Mouse (Mus musculus): ENCODE results near the gene Slc13a3. TPM values are rescaled to one million over a fixed set of nuclear protein-coding genes. Genes with fewer than 3 reads are reported as not detected.

Slc13a3 gene
- total RNA-seq, 2 experiments from 2014 or later, result 0.25 to 0.31 TPM

DNA sequence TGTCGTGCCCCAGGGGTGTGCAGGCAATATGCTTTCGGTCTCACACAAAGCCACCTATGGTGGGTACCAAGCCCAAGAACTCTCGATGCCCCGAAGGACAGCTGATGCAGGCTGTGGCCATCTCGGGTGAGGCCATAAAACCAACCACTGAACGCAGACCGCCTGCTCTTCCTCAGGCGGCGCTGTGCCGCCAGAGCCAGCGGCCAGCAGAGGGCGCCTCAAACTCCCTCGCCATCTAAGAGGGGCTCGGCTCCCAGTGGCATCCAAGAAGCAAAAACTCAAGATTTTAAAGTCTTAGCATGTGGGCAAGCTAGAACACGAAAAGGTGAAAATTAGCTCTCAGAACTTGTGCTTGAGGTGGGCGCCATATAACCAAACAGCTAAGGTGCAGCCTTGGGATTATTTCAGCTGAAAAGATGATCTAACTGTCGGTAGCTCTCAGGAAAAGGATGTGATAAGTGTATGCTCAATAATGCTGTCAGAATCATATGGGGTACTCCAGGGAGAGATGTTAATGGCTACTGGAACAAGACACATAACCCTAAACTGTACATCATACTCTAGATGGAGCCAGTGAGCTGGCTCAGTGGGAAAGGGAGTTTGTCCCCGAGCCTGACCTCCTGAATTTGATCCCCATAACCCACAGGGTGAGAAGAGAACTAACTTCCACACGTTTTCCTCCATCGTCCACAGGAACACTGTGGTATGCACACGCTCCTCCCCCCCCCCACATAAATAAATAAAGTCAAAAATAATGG is 108.5 kb downstream of the Slc13a3 start:
- DNase-seq, result peak; percentile 28 to 51

- DNase-seq, result no peak
Observed at GRCm38 (mm10) chr2:165363282-165363681, 109.7 kb downstream of the Slc13a3 start.

- DNase-seq, result peak; percentile 66 to 68
Observed at GRCm38 (mm10) chr2:165360861-165361260, 112.2 kb downstream of the Slc13a3 start.

Other genes starting within 250 kb of the Slc13a3 start
- gene Cdh22, start 238.4 kb downstream of the Slc13a3 start, total RNA-seq (2021), result 1 to 10 TPM in 1 of 2 experiments, under 1 TPM in 1; 0.52 to 1.0 TPM
- gene Slc35c2, start 185.4 kb downstream of the Slc13a3 start, total RNA-seq (2021), result 10 to 100 TPM; 16.3 to 18.0 TPM
- 10 to 100 TPM; 14.8 to 21.1 TPM for gene Elmo2, start 146.8 kb downstream of the Slc13a3 start, total RNA-seq (2021)
- gene Zfp663, start 104.5 kb downstream of the Slc13a3 start, total RNA-seq (2021), result not detected
- 1 to 10 TPM; 2.3 to 2.5 TPM for gene Zfp334, start 85.0 kb downstream of the Slc13a3 start, total RNA-seq (2021)
- gene Ocstamp, start 72.8 kb downstream of the Slc13a3 start, total RNA-seq (2021), result not detected
- gene Trp53rka, start 20.1 kb upstream of the Slc13a3 start, total RNA-seq (2021), result 10 to 100 TPM; 10.5 to 12.6 TPM
- gene Slc2a10, start 30.6 kb upstream of the Slc13a3 start, total RNA-seq (2021), result 1 to 10 TPM; 5.7 to 7.0 TPM
- gene Eya2, start 121.8 kb upstream of the Slc13a3 start, total RNA-seq (2021), result 1 to 10 TPM; 1.3 to 1.9 TPM